Mouse (Mus musculus): ENCODE results near the gene Micall2.
"Not testable (repeated sequence)": the region's sequence is repeated elsewhere in the genome, so short reads cannot be mapped to it uniquely, and the experiment has no call there.

The Micall2 gene

DNA sequence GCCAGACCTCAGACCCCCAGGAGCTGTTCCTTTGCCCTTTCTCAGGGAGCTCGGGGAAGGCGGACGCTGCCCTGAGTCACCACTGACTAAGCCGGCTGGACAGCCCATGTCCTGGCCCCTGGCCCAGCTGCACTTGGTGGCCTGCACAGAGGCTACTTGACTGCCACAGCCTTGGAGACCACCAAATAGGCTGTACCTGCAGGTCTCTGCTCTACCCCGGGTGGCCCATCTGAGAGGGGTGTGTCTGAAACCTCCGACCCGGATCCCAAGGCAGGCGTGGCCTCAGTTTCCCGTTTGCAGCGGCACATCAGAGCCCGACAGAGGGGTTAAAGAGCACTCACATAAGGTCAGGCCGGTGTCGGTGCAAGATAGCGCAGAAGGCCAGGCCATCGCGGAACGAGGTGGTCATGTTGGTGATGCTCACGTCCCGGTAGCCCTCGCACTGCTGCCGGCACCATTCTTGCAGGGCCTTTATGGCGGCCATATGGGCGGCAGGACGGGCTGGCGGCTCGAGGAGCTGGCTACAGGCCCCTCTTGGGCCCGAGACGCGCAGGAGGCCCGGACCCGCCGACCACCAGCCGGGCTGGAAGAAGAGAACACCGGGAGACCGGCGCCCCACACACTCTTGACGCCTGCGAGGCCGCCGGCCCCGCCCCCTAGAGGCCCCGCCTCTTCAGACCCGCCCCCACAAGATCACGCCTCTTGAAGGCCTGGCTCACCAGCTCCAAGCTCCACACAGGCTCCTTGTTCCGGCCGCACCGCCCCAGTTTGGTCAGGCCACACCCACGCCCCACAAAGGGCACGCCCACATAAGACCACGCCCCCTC, at the start of gene Micall2:
Gene Micall2 (minus strand): TSS at position 660 of the 827 bp plus-strand sequence.
- DNase-seq (ENCODE audit: low spot score in 2 of 2): peak; percentile 85 to 87

DNA sequence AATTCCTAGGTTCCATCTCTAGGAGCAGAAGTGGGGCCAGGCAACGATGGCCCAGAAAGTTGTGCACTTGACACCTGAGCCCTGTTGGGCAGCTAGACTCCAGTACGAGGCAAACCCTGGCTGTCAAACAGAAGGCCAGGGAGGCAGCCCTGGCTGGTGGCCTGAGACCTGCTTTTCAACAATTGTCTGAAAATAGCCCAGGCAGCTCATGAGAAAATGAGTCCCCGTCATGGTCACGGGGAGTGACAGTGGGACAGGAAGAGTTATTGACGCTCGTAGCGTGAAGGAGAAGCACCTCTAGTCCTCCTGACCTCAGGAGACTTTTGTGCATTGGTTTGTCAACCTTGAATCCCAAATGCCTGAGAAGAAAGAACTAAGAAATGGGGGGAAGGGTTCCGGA, 45.3 kb upstream of the Micall2 start:
- DNase-seq (ENCODE audit: low spot score in 2 of 2): no peak

DNA sequence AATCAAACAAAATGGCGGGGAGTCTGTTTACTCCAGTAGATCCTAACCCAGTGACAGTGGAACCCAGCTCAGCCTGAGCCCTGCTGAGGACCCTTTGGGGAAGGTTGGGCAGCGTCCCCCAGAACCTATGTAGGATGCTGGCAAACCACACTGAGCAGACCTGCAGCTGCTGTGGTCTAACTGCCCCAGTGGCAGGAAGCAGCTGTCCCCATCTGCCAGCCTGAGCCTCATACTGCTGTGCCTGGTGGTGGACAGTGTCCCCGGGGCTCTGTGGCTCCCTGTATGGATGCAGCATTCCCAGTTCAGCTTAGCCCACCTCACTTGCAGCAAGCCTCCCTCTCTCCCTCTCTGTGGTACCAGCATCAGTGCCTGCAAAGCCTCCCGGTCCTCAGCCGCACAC, 40.8 kb upstream of the Micall2 start:
- no peak for DNase-seq (ENCODE audit: low spot score in 2 of 2)

DNA sequence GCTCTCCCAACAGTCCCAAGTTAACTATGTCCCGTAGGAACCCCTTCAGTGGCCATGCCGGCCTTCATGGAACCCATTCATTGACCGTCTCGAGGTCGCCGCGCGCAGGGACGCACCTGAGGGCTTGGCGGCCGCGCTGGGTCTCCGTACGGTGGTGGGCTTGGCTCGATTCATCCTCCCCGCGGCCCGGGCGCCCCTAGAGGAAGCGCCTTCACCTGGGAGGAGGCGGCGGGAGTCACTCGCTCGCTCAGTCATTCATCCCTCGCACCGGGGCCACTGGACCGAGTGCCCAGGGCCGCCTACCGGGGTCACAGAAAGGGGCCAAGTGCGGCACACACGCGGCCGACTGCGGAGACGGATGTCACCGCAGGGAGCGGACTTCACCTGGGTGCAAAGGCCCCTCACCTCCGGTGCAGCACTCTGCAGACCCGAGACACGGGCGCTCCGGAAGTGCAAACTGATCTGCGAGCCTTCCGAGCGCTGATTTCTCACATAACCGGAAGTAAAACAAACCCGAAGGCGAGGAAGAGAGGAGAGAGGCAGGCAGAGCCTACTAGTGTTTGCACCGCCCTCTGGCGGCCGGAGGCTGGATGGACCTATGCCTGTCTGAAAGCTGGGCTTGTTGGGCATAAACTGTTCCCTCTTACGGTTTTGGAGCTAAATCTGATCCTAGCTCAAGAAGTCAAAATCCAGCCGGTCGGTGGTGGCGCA, 39.2 kb upstream of the Micall2 start, which contains the start of gene Ints1:
Gene Ints1 (minus strand): TSS at position 459 of the 711 bp plus-strand sequence.
- peak; percentile 89 to 93 for DNase-seq (ENCODE audit: low spot score in 2 of 2)

DNA sequence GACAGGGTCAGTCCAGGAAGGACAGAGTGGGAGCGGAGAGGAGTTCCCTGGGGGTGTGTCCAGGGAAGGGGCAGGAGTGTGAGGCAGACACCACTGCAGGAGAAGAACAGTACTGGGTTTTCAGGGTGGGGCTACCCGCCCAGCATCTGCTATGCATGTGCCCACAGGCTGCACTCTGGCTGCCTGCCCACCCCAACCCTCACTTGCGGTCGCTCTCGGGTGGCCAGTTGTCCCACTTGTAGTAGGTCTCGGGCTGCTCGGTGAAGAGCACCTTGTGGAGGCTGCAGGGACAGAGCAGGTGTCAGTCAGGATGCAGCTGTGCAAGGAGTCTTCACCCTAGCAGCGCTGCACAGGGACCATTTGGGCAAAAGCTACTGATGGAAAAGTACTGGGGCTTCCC, 32.1 kb upstream of the Micall2 start:
- no peak for DNase-seq (ENCODE audit: low spot score in 2 of 2)

DNA sequence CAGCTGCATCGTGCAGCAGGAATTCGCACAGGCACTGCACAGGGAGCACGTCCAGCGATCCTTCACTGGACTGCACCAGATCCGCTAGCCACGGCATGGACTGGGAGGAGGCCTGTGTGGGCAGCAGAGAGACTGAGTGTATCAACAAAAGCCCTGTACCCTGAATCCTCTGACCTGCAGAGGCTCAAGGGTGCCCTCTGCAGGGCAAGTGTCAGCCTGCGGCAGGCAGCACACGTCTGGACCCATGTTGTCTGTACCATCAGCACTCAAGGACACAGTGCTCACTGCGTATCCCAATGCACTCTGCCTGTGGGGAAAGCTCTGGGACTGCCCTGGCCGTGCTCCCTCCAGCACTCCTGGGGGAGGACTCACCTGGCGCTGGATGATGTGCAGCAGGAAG, 28.2 kb upstream of the Micall2 start:
- no peak for DNase-seq (ENCODE audit: low spot score in 2 of 2)

DNA sequence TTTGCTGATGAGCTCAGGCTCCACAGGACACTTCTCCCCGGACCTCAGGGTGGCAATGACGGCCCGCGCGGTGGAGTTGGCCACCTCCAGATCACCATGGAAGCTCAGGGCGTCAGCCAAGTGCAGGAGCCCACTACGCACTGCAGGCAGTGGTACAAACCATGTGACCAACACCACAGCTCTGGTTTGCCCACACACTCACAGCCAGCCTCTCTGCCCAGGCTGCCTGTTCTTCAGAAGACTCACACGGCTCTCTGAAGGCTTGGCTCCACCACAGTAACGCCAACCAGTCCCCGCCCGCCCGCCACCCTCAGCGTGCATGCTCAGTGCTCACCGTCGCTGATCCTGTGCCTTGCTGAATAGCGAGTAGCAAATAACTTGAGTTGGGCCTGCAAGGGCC, 22.0 kb upstream of the Micall2 start:
- no peak for DNase-seq (ENCODE audit: low spot score in 2 of 2)

DNA sequence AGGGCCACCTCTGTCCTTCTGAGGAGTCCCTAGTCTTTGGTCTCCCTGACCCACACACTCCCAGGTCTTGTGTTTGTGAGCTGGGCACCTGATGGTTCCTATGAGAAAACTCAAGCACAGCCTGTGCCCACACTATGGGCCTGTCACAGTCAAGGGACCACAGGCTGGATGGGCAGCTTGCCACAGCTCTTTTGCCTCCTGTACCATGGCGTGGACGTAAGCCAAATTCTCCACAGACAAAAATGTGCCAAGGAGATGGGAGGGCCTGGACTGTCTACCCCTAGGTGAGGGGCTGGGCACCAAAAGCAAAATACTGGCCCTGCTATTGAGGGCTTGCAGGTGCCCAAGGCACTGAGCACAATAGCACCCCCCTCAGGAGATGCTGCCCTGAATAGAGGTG, 20.4 kb upstream of the Micall2 start:
- DNase-seq (ENCODE audit: low spot score in 2 of 2): no peak

DNA sequence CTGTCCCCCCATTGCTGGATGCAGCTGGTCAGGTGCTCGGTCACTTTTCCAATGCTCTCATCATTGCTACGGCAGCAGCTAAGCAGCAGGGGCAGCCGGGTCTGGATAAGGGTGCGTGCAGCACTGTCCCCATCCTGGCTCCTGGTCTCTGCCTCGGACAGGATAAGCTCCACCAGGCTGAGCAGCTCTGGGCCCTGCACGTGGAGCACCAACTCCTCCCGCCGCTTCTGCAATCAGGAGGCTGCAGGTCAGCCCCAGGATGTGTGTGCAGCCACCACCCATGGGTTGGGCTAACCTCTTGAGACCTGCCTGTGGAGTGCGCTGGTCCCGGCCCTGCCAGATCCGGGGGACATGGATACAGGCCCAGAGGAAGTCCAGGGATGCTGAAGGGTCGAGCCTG, 20.0 kb upstream of the Micall2 start:
- no peak for DNase-seq (ENCODE audit: low spot score in 2 of 2)

DNA sequence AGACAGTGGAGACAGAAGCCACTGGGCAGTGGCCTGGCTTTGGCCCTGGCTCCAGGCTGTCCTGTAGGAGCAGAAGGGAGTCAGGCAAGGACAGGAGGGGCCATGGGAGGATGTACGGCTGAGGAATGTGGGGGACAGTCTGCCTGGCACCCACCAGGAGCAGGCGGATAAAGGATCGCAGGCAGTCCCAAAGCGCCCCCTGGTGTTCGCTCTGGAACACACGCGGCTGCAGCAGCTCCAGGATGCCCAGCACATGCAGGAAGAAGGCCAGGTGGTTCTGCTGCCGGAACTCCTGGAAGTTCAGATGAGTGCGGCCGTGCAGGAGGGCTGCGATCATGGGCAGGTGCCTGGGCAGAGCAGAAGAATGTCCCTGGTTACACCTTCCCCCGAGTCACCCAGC, 18.6 kb upstream of the Micall2 start:
- peak in 1 of 2 experiments; percentile 48 for DNase-seq (ENCODE audit: low spot score in 2 of 2)

DNA sequence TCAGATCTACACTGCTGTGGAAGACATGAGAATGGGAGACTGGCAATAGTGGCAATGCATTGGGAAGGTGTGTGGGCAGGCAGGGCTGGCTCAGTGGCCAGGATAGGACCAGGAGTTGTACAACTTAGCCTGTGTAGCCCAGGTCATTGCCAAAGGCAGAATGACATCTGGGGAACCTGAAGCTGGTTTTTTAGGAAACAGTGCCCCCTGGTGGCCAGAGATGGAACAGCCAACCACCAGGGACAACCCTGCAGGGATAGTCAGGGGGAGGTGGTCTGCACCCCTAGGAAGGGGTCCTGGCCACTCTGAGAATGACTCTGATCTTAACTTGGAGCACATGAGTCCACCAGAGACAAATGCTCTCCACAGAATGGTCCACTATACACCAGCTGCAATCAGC, 14.4 kb upstream of the Micall2 start:
- peak in 1 of 2 experiments; percentile 62 for DNase-seq (ENCODE audit: low spot score in 2 of 2)

DNA sequence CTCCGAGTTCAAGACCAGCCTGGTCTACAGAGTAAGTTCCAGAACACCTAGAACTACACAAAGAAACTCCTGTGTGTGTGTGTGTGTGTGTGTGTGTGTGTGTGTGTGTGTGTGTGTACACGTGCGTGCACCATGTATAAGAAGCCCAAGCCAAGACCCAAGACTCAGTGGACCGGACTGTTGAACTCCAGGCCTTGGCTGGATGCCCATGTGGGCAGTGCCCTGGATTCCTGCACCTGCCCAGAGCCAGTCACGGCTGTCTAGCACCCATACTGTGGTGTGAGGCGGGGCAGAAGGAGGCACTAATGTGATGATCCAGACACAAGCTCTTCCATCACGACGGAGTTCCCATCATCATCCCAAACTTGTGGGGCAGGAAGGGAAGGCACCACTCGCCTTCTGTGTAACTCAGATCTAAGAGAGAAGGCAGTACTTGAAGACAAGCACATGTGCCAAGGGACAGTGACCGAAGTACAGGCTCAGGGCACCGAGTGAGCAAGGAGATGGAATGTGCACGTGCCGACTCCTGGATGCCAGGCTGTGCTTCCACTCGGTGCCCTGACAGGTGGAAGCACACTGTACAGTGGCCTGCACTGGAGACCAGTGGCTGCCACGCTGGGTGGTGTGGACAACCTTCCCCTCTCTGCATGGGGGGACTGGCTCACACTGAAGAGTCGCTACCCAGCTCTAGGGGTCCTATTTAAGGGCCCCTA, 13.4 kb upstream of the Micall2 start:
- DNase-seq (ENCODE audit: low spot score in 2 of 2): no peak

DNA sequence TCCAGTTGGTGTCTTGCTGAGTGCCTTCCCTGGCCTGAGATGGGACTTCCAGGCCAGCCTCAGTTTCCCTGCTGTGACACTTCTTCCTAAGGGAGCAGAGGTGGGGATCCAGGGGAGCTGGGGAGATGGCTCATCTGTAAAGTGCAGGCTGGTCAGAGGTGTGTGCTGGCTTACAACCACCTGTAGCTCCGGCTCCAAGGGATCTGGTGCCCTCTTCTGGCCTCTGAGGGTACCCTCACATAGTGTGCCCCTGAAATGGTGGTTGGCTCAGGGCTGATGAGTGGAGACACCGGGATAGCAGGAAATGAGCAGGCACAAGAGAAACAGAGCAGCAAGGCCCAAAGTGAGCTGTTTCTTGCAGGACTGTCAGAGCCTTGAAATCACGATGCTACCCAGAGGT, 9.6 kb upstream of the Micall2 start:
- DNase-seq (ENCODE audit: low spot score in 2 of 2): peak in 1 of 2 experiments; percentile 42

DNA sequence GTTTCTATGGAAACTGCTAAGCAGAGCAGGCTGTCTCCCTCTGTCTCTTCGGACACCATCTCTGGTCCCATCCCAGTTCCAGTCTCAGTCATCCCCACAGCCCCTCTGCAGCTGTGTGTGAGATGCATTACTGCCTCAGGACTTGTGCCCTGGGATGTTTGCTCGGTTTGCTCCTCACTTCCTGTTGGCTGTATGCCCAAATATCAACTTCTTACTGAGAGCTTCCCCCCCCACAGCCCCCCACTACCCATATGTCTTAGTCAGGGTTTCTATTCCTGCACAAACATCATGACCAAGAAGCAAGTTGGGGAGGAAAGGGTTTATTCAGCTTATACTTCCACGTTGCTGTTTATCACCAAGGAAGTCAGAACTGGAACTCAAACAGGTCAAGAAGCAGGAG, 6.5 kb upstream of the Micall2 start:
- DNase-seq (ENCODE audit: low spot score in 2 of 2): not testable (repeated sequence)

DNA sequence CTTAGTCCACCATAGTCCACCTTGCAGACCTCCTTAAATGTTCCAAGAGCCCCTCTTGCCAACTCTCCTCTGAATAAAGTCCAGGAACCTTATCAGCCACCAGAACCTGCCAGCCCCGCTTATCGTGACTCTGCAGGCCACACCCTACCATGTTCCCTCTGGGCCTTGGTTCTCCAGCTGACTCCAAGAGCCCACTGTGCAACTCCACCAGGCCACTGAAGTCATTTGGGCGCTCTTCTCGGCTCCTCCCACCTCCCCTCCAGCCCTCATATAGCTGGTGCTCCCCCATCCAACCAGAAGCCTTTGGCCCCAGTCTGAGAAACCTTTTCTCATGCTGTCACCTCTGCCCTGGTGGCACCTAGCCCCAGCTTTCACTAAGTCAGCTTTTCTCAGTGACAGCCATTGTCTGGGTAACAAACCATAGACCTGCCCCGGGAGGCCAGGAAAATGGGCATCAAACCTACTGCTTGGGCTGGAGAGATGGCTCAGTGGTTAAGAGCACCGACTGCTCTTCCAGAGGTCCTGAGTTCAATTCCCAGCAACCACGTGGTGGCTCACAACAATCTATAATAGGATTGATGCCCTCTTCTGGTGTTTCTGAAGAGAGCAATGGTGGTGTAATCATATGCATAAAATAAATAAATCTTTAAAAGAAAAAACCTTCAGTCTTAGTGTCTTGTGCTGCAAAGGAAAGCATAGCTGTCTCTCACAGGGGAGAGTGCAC, 2.6 kb upstream of the Micall2 start:
- no peak for DNase-seq (ENCODE audit: low spot score in 2 of 2)

DNA sequence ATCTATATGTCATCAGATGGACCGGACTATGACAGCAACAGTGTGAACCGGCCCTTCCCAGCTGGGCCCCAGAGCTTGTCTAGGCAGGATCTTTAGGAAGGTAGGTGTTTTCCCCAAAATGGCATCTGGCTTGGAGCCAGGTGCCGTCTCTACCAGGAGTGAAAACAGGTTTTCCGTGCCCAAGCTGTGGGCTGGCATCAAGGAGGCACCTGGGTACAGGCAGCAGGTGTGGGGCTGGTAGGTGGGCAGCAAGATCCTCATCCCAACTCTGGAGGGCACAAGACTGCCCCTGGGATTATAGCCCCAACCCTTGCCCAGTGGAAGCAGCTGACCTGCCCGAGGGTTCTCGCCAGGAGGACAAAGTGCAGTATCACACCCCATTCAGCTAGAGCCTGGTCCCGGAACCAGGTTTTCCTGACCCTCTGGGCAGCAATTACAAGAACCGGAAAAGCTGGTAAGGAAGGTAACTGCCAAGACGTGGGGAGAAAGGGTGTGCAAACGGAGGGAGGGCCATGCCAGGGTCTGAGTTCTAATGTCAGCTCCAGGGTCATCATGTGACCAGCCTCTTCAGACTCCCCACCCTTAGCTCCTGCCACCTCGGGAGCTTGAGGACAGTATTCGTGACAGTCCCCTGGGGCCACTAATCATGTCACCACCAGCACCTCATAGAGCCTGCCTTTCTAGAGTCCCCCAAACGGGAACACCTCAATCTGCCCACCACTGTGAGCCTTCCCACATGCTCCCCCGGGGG, 1.9 kb upstream of the Micall2 start:
- DNase-seq (ENCODE audit: low spot score in 2 of 2): no peak

DNA sequence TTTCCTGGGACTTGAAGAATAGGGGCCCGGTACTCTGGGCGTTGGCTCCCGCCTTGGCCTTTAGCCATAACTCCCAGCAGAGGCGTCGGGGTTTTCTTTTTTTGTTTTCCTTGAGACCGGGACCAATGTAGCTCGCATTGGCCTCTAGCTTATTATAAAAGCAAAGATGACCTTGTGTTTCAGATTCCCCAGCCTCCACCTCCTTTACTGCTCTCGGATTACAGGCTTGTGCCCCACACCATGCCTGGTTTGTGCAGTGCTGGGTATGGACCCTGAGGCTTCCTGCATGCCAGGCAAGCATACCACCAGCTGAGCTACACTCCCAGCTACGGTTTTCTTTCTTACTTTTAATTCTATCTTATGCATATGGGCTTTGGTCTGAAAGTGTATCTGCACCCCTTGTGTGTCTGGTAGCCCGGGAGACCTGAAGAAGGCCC, 386 bp upstream of the Micall2 start:
- DNase-seq (ENCODE audit: low spot score in 2 of 2): no peak

DNA sequence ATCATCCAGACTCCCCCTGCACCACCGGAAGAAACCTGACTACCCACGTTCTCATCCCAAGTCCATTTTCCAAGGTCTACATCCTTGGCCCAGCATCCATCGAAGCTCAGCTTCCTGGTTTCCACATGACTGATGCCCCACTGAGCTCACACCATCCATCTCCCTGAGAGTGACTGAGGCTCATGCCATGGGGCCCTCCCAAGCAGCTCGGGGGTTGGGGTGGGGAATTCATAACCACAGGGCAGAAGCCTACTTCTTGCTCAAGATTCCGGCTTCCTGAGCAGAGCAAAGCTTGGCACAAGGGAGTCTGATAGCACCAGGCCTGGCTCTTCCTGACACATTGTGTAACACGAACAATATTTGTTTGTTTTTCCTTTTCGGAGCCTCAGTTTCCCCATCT, 1.4 kb downstream of the Micall2 start:
- no peak for DNase-seq (ENCODE audit: low spot score in 2 of 2)

DNA sequence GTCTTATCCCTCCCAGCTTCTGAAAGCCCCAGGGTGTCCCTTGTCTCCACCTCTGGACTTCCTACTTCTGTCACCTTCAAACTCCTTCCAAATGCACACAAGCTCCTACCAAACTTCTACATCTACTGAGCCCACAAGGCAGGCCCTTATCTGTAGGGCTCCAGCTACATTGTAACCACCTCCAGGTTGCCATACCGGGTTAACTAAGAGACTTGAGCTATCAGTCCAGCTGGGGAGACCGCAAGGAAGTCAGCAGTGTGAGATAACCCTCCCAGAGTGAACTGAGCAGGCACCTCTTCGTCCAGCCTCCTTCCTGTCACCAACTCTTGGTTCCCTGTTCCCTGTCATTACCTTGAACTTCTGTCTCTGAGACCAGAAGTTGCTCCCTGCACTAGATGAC, 2.1 kb downstream of the Micall2 start:
- DNase-seq (ENCODE audit: low spot score in 2 of 2): no peak

DNA sequence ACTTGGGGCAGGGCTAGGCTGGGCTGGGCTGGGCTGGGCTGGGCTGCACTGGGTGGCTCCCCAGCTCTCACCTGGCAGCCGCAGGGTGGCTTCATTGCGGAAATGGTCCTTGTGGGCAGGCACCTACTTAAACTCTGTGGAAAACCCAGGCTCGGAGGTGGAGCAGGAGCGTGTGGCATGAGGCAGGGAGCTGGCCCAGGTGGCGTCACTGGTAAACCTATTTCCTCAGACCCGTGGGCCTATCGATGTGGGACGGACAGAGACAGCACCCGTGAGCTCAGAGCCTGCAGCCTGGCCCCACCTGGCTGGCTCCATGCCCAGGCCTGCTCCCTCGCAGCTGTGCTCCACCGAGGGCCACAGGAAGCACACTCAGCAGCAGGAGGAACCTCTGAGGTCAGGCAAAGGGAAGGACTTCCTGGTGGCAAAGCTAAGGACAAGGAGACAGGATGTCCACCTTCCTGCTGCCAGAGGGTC, 3.5 kb downstream of the Micall2 start:
- no peak for DNase-seq (ENCODE audit: low spot score in 2 of 2)
